Mouse (Mus musculus) hindbrain, embryonic 15.5 days (tissue): ENCODE data around the gene Slc27a4. TPM values are rescaled to one million over a fixed set of nuclear protein-coding genes. Genes with fewer than 3 reads are reported as not detected.

Source experiments
- ATAC-seq: fragments of 200-750 bp; cut with Nextera tagmentation; 2 replicates; pipeline ENCODE4 v1.8.0; 2017; ENCODE audit warnings: low read depth, moderate number of reproducible peaks, moderate TSS enrichment; ENCODE audit not compliant: low FRiP score
- H3K27ac ChIP-seq: fragments of 300-500 bp; sonication (generic); replicated peaks from 2 replicates; pipeline ENCODE4 v1.5.1; 2015; ENCODE audit warnings: mild to moderate bottlenecking, inconsistent platforms
- H3K27me3 ChIP-seq: fragments of 300-500 bp; sonication (generic); 2 replicates; pipeline ENCODE4 v1.6.1; 2015; ENCODE audit warnings: control low read depth, inconsistent platforms
- H3K36me3 ChIP-seq: fragments of 300-500 bp; sonication (generic); 2 replicates; pipeline ENCODE4 v1.6.1; 2015; ENCODE audit warnings: control low read depth, inconsistent platforms
- H3K4me1 ChIP-seq: fragments of 300-500 bp; sonication (generic); replicated peaks from 2 replicates; pipeline ENCODE4 v1.6.1; 2015; ENCODE audit warnings: control low read depth, inconsistent platforms
- H3K4me2 ChIP-seq: fragments of 300-500 bp; sonication (generic); 2 replicates; pipeline ENCODE4 v1.6.1; 2015; ENCODE audit warnings: moderate library complexity, mild to moderate bottlenecking, inconsistent platforms
- H3K4me3 ChIP-seq: fragments of 300-500 bp; sonication (generic); 2 replicates; pipeline ENCODE4 v1.5.1; 2015; ENCODE audit warnings: mild to moderate bottlenecking, inconsistent platforms
- H3K9ac ChIP-seq: fragments of 300-500 bp; sonication (generic); 2 replicates; pipeline ENCODE4 v1.6.1; 2015; ENCODE audit warnings: inconsistent platforms
- H3K9me3 ChIP-seq: fragments of 300-500 bp; sonication (generic); 2 replicates; pipeline ENCODE4 v1.6.1; 2016; ENCODE audit warnings: control low read depth, inconsistent platforms
- WGBS: fragments of 180-500 bp; shearing (Covaris S2); methylation state at CpG from one replicate; pipeline ENCODE4 v1.1.7; 2015; 5-methylcytosine and 5-hydroxymethylcytosine counted together
- polyA plus RNA-seq: library from polyadenylated mRNA; unstranded; fragments of >200 nt; fragmentation: Nextera tagmentation; extraction: Ambion mirVana; gene quantifications from 2 replicates; pipeline ENCODE4 v1.2.1, GENCODE M21; 2015

Slc27a4 gene
- polyA plus RNA-seq, 1 experiment from 2014 or later = 50.0 TPM

DNA sequence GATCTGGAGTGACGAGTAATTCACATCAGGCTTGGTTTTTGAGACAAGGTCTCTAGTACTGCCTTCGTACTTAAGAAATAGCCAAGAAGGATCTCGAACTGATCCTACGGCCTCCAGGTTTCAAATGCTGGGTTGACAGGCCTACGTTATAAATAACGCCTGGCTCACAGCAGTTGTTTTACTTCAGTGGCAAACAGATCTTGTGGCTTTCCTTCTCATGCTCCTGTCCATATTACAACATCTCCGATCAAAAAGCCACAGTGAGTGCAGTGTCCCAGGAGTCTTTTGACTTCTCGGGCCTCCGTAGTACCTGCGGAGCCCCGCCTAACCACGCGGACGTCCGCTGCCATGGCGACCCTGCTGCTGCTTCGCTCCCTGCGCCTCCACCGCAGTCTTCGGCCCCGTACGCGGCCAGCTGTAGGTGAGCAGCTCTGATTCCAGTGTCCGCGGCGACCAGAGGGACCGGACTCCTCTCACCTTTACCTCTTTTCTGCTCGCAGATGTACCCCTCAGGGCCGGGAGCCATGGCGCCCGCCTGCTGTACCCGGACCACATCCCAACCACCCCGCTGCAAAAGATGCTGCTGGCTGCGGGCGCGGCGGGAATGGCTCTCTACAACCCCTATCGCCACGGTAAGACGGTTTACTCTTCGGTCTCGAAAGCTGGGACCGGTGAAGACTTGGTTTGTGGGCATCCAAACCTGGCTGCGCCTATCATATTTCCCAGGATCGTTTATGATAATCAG is 14.3 kb upstream of the Slc27a4 start, which contains the start of gene Trub2:
TSS of gene Trub2 (minus strand) at position 566 of the 745 bp plus-strand sequence.
- H3K27me3 ChIP-seq = no peaks in the 10 kb centered on the region
- H3K4me3 ChIP-seq = peak within 1 kb of the TSS; percentile 64
- H3K27ac ChIP-seq = peak within 1 kb of the TSS; percentile 80
- H3K36me3 ChIP-seq = peaks cover 52% of the 10 kb centered on the region
- ATAC-seq = peak; percentile 87
- no peaks in the 10 kb centered on the region for H3K9me3 ChIP-seq
- peak within 1 kb of the TSS; percentile 76 for H3K9ac ChIP-seq
- under 1% methylated on average over 45 of the region's 45 CpGs for WGBS
- H3K4me1 ChIP-seq = peaks cover 19% of the 10 kb centered on the region
- peak within 1 kb of the TSS; percentile 83 for H3K4me2 ChIP-seq

DNA sequence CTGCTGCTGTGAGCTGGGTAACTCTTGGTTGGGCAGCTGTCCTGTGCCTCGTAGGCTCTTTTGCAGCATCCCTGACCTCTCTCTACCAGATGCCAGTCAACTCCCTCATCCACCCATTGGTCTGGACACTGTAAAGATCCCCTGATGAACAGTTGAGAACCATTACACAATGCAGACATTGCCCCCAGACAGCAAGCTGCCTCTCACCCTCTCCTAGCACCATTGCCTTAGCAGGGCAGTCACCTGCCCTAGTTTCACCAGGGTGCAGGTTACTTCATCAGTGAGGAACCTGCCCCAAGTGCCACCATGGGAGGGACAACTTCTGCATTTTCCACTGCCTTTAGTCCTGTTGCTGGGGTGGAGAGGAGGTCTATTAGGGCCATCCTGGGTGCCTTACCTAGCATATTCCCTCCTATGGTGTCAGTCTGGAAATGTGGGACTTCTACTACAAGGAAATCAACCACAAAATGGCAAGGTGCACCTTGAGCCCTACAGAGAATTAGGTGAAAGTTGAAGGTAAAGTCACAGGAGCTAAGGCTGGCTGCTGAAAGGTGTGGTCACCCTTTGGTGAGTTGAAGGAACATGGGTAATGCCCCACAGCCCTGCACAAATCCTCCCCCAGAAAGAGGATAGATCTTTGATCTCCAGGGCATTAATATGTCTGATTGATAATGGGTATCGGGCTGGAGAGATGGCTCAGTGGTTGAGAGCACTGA is 9.5 kb upstream of the Slc27a4 start:
- Histone ChIP-seq H3K4me2 (no peak overlapping the region), H3K9me3 (no peaks in the 10 kb centered on the region), H3K4me3 (no peak overlapping the region), H3K9ac (no peak overlapping the region), H3K4me1 (peaks cover 10% of the 10 kb centered on the region), H3K27me3 (no peaks in the 10 kb centered on the region), H3K36me3 (peaks cover 54% of the 10 kb centered on the region), H3K27ac (no peak overlapping the region)
- no peak for ATAC-seq
- WGBS = 96% methylated on average over 2 of the region's 2 CpGs

DNA sequence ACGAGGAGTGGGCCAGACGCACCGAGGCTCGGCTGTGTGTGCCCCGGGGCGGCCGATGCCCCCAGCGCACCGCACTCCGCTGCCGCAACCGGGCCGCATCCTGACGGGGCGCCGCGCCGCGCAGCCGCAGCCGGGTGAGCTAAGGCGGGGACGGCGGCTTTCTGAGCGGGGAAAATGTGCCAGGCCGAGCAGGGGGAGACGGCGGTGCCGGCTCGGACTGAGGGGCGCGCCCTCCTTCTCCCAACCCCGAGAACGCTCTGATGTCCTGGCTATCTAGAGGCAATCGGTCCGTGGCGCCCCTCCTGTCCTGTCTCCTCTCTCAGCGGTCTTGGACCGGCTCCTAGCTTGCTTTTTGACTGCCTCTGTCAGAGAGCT is 380 bp downstream of the Slc27a4 start:
- WGBS = 0% methylated on average over 31 of the region's 39 CpGs
- Histone ChIP-seq H3K9ac (peak overlapping the region; percentile 87), H3K4me1 (peaks cover 18% of the 10 kb centered on the region), H3K9me3 (no peaks in the 10 kb centered on the region), H3K4me3 (peak overlapping the region; percentile 69), H3K27ac (peak overlapping the region; percentile 91), H3K36me3 (peaks cover 36% of the 10 kb centered on the region), H3K4me2 (peak overlapping the region; percentile 76), H3K27me3 (no peaks in the 10 kb centered on the region)
- no peak for ATAC-seq

DNA sequence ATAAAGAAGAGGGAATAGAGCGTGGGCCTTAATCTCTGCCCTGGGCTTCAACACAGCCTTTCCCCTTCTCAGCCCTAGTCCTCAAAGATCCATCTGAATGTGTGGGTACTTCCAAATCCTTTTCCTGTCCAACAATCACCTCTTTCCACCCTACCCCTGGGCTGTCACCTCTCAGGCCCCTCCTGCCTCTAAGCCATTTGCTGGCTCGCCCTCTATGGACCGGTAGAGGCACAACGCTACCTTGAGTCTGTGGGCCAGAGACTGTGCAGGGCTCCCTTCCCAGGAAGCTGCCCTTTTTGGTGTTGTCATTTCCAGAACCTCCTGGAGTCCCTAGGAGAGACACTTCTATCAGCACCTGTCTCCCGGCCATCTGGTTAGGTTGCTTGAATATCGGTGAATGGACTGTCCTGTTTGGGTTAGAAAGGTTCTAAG is 982 bp downstream of the Slc27a4 start:
- Histone ChIP-seq H3K4me2 (peak overlapping the region; percentile 76), H3K27ac (peak overlapping the region; percentile 91), H3K27me3 (no peaks in the 10 kb centered on the region), H3K9ac (peak overlapping the region; percentile 87), H3K4me1 (peaks cover 18% of the 10 kb centered on the region), H3K36me3 (peaks cover 42% of the 10 kb centered on the region), H3K4me3 (peak overlapping the region; percentile 69), H3K9me3 (no peaks in the 10 kb centered on the region)
- ATAC-seq = no peak
- 22% methylated on average over 6 of the region's 6 CpGs for WGBS

DNA sequence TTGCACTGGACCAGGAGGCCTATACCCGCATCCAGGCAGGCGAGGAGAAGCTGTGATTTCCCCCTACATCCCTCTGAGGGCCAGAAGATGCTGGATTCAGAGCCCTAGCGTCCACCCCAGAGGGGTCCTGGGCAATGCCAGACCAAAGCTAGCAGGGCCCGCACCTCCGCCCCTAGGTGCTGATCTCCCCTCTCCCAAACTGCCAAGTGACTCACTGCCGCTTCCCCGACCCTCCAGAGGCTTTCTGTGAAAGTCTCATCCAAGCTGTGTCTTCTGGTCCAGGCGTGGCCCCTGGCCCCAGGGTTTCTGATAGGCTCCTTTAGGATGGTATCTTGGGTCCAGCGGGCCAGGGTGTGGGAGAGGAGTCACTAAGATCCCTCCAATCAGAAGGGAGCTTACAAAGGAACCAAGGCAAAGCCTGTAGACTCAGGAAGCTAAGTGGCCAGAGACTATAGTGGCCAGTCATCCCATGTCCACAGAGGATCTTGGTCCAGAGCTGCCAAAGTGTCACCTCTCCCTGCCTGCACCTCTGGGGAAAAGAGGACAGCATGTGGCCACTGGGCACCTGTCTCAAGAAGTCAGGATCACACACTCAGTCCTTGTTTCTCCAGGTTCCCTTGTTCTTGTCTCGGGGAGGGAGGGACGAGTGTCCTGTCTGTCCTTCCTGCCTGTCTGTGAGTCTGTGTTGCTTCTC is 13.4 kb downstream of the Slc27a4 start:
- no peak overlapping the region for H3K4me3 ChIP-seq
- no peak overlapping the region for H3K9ac ChIP-seq
- H3K9me3 ChIP-seq = no peaks in the 10 kb centered on the region
- no peak for ATAC-seq
- 92% methylated on average over 11 of the region's 11 CpGs for WGBS
- no peaks in the 10 kb centered on the region for H3K27me3 ChIP-seq
- peaks cover 60% of the 10 kb centered on the region for H3K36me3 ChIP-seq
- peaks cover 19% of the 10 kb centered on the region for H3K4me1 ChIP-seq
- H3K27ac ChIP-seq = no peak overlapping the region
- H3K4me2 ChIP-seq = no peak overlapping the region

DNA sequence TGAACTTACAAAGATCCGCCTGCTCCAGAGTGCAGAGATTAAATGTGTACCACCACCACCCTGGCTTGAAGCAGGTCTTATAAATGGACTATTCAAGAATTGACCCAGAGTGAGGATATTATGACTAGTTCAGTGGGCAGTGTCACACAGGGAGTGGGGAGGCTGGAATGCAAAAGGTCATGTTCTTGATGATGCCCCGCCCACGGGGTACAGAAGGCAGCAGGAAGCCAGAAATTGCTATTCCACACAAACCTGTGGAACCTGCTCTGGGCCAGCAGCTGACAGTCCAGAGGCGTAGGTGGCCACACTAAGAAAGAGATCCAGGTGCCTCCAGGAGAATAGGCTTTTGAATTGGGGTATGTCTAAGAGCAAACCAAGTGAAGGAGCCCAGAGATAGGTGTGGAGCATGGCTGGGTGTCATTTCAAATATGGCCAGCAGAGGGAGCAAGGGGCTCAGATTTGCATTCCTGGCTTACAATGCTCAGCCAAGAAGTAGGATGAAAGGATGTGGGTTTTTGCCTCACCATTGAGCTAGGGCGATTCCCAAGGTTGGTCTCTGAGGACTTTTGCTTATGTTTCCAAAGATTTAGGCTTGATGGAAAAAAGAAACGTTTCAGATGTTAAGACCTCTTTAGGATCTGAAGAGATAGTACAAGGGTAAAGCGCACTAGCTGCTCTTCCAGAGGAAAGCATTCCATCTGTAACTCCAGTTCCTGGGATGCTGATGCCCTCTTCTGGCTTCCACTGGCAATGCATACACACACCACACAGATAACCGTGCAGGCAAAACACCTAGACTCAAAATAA is 15.2 kb downstream of the Slc27a4 start:
- no peaks in the 10 kb centered on the region for H3K9me3 ChIP-seq
- peaks cover 43% of the 10 kb centered on the region for H3K36me3 ChIP-seq
- peak; percentile 75 for ATAC-seq
- H3K27me3 ChIP-seq = no peaks in the 10 kb centered on the region
- peak overlapping the region; percentile 46 for H3K4me2 ChIP-seq
- 38% methylated on average over 8 of the region's 8 CpGs for WGBS
- H3K9ac ChIP-seq = no peak overlapping the region
- peak overlapping the region; percentile 96 for H3K27ac ChIP-seq
- H3K4me1 ChIP-seq = peaks cover 24% of the 10 kb centered on the region
- H3K4me3 ChIP-seq = peak overlapping the region; percentile 13; the same call in 1 of the 2 replicates

DNA sequence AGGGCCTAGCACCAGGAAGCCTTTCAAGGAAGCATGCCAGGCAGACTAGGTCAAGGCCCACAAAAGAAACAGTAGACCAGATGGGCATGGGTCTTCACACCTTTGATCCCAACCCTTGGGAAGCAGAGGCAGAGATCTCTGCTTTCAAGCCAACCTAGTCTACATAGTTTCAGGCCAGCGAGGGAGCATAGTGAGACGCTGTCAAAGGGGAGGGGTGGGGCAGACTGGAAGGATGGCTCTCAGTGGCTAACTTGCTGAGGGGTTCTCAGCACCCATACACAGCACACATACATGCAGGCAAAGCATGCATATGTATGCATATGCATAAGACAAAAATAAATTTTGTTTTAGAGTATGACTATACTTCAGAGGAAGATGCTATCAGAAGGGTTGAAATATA is 16.9 kb downstream of the Slc27a4 start:
- 3% methylated on average over 2 of the region's 2 CpGs for WGBS
- peak overlapping the region; percentile 96 for H3K27ac ChIP-seq
- peak overlapping the region; percentile 84 for H3K4me2 ChIP-seq
- H3K4me3 ChIP-seq = peak overlapping the region; percentile 47
- no peaks in the 10 kb centered on the region for H3K27me3 ChIP-seq
- ATAC-seq = no peak
- peaks cover 25% of the 10 kb centered on the region for H3K36me3 ChIP-seq
- H3K9ac ChIP-seq = peak overlapping the region; percentile 59; the same call in 1 of the 2 replicates
- peaks cover 24% of the 10 kb centered on the region for H3K4me1 ChIP-seq
- H3K9me3 ChIP-seq = no peaks in the 10 kb centered on the region

DNA sequence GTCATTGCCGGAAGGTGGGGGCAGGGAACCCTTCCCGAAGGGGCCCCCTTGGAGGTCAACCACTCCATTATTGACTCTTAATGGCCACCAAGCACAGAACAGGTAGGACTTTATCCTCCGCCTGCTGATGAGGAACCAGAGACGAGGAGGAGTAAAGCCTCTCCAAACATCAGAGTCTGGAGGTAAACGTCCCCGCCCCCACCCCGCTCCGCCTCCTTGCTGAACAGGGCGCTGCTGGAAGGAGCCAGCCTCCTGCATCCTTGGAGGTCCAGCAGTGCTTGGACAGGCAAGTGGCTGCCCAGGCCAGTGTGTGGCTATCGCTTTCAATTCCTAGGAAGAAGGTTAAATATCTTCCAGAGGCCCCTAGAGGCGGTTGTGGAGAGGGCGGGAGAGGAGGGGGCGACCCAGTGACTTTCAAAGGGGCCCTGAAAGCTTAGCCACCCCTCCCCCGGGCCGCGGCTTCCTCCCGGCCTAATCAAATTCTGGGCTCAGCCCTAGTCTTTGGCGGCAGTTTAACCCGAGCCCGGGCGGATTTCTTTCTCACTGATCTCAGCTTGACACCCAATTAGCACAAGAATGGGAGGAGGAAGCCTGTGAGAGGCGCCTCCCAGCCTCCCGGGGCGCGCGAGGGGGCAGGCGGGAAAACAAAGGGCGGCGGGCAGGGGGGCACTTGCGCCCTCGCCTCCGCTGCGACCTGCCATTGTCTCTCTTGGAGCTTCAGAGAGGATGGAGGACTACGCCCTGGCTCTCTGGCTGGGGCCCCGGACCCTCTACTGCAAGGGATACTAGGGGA is 17.8 kb downstream of the Slc27a4 start, which contains the start of gene Urm1:
TSS of gene Urm1 (plus strand) at position 51 of the 793 bp plus-strand sequence.
- ATAC-seq = peak; percentile 78
- WGBS = under 1% methylated on average over 35 of the region's 35 CpGs
- peak within 1 kb of the TSS; percentile 96 for H3K27ac ChIP-seq

DNA sequence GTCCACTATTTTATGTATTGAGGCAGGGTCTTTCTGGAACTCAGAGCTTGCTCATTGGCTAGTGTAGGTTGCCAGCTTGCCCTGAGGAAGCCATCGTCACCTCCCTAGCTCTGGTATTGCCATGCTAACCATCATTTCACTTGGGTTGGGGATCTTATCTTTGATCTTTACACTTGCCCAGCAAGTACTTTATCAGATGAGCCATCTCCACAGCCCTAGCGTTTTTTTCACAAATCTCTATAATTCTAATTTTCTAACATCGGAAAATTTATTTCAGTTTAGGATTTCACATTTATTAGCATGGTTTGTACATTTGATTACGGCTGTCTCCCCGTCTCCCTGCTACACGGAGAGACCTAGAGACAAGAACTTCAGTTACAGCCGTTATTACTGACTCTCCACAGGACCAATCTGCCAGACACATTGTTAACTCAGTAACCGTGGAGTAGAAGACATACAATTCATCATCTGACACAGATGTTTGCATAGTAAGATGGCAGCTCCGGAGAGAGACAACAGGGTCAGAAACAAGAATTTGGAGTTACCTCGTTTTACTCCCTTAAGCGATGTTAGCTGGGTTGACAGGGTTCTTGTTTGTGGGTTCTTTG is 24.0 kb downstream of the Slc27a4 start:
- H3K4me3 ChIP-seq = peak overlapping the region; percentile 64
- H3K36me3 ChIP-seq = no peaks in the 10 kb centered on the region
- WGBS = 6% methylated on average over 11 of the region's 11 CpGs
- no peaks in the 10 kb centered on the region for H3K27me3 ChIP-seq
- peak overlapping the region; percentile 89 for H3K27ac ChIP-seq
- peak; percentile 7 for ATAC-seq
- peak overlapping the region; percentile 57 for H3K9ac ChIP-seq
- H3K4me1 ChIP-seq = peaks cover 16% of the 10 kb centered on the region
- peak overlapping the region; percentile 60 for H3K4me2 ChIP-seq
- H3K9me3 ChIP-seq = no peaks in the 10 kb centered on the region

More for the DNA sequence above, 17.8 kb downstream of the Slc27a4 start, which contains the start of gene Urm1:
- no peaks in the 10 kb centered on the region for H3K27me3 ChIP-seq
- H3K36me3 ChIP-seq = peaks cover 17% of the 10 kb centered on the region
- no peaks in the 10 kb centered on the region for H3K9me3 ChIP-seq
- H3K4me3 ChIP-seq = peak within 1 kb of the TSS; percentile 47
- peak within 1 kb of the TSS; percentile 84 for H3K4me2 ChIP-seq
- peaks cover 24% of the 10 kb centered on the region for H3K4me1 ChIP-seq
- peak within 1 kb of the TSS; percentile 59 for H3K9ac ChIP-seq

DNA sequence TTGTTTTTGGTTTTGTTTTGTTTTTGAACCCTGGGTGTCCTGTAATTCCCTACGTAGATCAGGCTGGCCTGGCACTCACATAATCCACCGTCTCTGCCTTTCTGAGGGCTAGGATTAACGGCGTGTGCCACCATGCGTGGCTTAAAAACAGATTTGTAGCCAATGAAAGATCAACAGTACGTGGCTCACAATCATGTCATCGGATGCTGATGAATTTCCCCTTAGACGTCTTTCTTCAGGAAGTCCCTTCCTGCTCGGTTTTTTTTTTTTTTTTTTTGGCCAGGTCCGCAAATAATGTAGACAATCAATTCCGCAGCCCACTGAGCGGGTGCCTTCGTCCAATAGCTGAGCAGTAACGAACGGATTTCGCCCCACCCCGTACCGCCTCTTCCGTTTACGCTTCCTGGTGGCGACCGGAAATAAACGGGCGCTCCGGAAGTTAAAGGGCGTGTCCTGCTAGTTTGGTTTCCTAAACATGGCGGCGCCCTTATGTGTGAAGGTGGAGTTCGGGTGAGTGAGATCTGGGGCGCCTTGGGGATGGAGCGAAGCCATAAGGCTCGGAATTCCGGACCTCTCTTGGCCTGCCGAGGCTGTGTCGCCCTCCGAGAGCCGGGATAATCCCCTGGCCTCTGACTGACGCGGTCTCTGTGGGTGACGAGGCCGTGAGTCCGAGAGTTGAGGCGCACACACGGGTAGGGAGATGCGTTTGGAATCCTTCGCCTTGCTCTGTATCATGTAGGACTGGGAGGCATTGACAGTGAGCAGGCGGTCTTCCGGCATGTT is 24.7 kb downstream of the Slc27a4 start:
- peak overlapping the region; percentile 64 for H3K4me3 ChIP-seq
- H3K4me2 ChIP-seq = peak overlapping the region; percentile 85
- WGBS = under 1% methylated on average over 48 of the region's 48 CpGs
- H3K27me3 ChIP-seq = no peaks in the 10 kb centered on the region
- H3K9ac ChIP-seq = peak overlapping the region; percentile 60
- H3K9me3 ChIP-seq = no peaks in the 10 kb centered on the region
- peak overlapping the region; percentile 89 for H3K27ac ChIP-seq
- no peaks in the 10 kb centered on the region for H3K36me3 ChIP-seq
- peak; percentile 98 for ATAC-seq
- H3K4me1 ChIP-seq = peaks cover 16% of the 10 kb centered on the region
